Mouse (Mus musculus): ENCODE data around the gene Plekha8.

DNA sequence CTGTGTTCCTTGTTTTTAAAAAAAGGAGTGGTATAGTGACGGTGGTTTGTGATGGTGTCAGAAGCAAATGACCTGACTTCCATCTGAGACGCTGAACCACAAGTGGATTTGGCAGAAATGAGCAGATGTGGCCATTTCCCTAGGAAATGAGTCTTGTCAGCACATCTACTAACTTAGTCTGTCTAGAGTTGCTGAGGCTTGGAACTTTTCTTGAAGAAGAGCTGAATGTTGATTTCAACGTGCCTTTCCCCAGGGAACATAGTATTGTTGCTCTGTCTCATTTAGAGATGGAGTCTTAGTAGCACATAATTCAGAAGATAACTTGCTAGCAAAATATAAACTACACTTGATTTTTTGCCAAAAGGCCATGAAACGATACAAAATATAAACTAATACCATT, 25.4 kb downstream of the Plekha8 start:
- TF ChIP-seq POLR2A (IDR thresholded peaks at IDR 0.05; ENCODE audit: low read depth, low read length): no peak
- no peak for TF ChIP-seq CTCF (IDR thresholded peaks at IDR 0.05; ENCODE audit: borderline replicate concordance, insufficient read depth, low read length)

All from embryonic fibroblast, embryonic 13.5 days (primary cell).